24 mouse cellular contexts compared by ENCODE assay signal in the genomic region with DNA sequence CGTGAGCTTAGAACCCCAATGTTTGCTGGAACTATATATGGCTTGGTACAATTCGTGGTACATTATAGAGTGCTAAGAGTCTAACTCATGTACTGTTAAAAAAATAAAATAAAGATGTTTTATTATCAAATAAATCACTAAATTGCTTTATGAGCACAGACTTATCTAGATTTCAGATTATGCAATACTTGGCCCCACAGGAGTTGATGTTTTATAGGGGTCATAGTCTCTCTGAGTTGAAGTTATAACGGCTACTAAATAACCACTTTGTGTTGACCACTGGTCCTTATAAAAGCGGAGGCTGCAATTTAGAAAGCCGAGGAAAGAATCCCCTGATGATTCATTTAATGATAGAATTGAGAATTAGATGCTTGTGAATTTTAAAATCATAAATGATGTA.
DNase-seq lines count a peak whose midpoint lies in the region; ATAC-seq and TF ChIP-seq lines count a peak whose summit lies in the region.
"Had no signal": no experiment of that assay in that cellular context is flagged by ENCODE, and none has a peak within 500 bp of the region (broad histone marks: within the 10 kb centered on the region; RNA-seq: fewer than 3 reads in every experiment).

No protein-coding gene starts in this region.

- no peak overlapping the region for H3K9ac ChIP-seq in intestine, embryonic 15.5 days
- no peak overlapping the region for H3K9ac ChIP-seq in intestine, postnatal 0 days (ENCODE audit: low read depth, low read length)
- H3K9ac ChIP-seq: embryonic facial prominence, embryonic 12.5 days; forebrain, embryonic 13.5 days; forebrain, embryonic 15.5 days; forebrain, postnatal 0 days had no signal

- H3K36me3 ChIP-seq in intestine, embryonic 15.5 days, result no peaks in the 10 kb centered on the region
- H3K36me3 ChIP-seq in intestine, postnatal 0 days (ENCODE audit: control insufficient read depth, insufficient read depth), result no peaks in the 10 kb centered on the region
- H3K36me3 ChIP-seq: embryonic facial prominence, embryonic 10.5 days; embryonic facial prominence, embryonic 12.5 days; forebrain, embryonic 15.5 days; G1E had no signal

- no peak overlapping the region for H3K4me3 ChIP-seq in intestine, embryonic 15.5 days (replicated peaks)
- no peak overlapping the region for H3K4me3 ChIP-seq in intestine, postnatal 0 days (ENCODE audit: low read depth, low read length)
- H3K4me3 ChIP-seq: embryonic facial prominence, embryonic 10.5 days; embryonic facial prominence, embryonic 12.5 days; forebrain, embryonic 13.5 days; forebrain, embryonic 15.5 days had no signal

- no peaks in the 10 kb centered on the region for H3K4me1 ChIP-seq in intestine, embryonic 15.5 days (replicated peaks)
- no peaks in the 10 kb centered on the region for H3K4me1 ChIP-seq in intestine, postnatal 0 days (replicated peaks; ENCODE audit: control insufficient read depth, insufficient read depth, low read length)
- H3K4me1 ChIP-seq: embryonic facial prominence, embryonic 10.5 days; embryonic facial prominence, embryonic 12.5 days; forebrain, embryonic 13.5 days; forebrain, embryonic 15.5 days had no signal

- no peak for TF ChIP-seq CTCF in intestine, postnatal 0 days (IDR thresholded peaks at IDR 0.05; ENCODE audit: low read depth)

- H3K9me3 ChIP-seq in intestine, embryonic 15.5 days, result no peaks in the 10 kb centered on the region
- H3K9me3 ChIP-seq in intestine, postnatal 0 days (ENCODE audit: control insufficient read depth), result no peaks in the 10 kb centered on the region
- H3K9me3 ChIP-seq: embryonic facial prominence, embryonic 10.5 days; embryonic facial prominence, embryonic 12.5 days; forebrain, embryonic 13.5 days; forebrain, embryonic 15.5 days had no signal

- no peak overlapping the region for H3K27ac ChIP-seq in intestine, embryonic 15.5 days
- H3K27ac ChIP-seq in intestine, postnatal 0 days (ENCODE audit: low read depth, low read length), result no peak overlapping the region
- H3K27ac ChIP-seq: embryonic facial prominence, embryonic 10.5 days; embryonic facial prominence, embryonic 12.5 days; forebrain, embryonic 13.5 days; forebrain, embryonic 15.5 days had no signal

- no peaks in the 10 kb centered on the region for H3K27me3 ChIP-seq in intestine, embryonic 15.5 days (replicated peaks)
- H3K27me3 ChIP-seq in intestine, postnatal 0 days (replicated peaks; ENCODE audit: control insufficient read depth, insufficient read depth, low read length), result no peaks in the 10 kb centered on the region
- H3K27me3 ChIP-seq: CH12.LX; embryonic facial prominence, embryonic 12.5 days; forebrain, embryonic 13.5 days; forebrain, embryonic 15.5 days; Patski had no signal

- H3K4me2 ChIP-seq in intestine, embryonic 15.5 days (replicated peaks), result no peak overlapping the region
- no peak overlapping the region for H3K4me2 ChIP-seq in intestine, postnatal 0 days (replicated peaks; ENCODE audit: low read depth)
- H3K4me2 ChIP-seq: embryonic facial prominence, embryonic 12.5 days; forebrain, embryonic 13.5 days; forebrain, embryonic 15.5 days had no signal

- ATAC-seq in intestine, embryonic 15.5 days, result peak; percentile 78
- ATAC-seq in intestine, postnatal 0 days, result 0 out of 2 replicates have a peak, but pooled peaks have one; percentile 36
- ATAC-seq: activated CD4-positive, CD25-positive, alpha-beta regulatory T cell, adult 4 months; CD4-positive, CD25-positive, alpha-beta regulatory T cell, adult 4 months; forebrain, embryonic 13.5 days; forebrain, embryonic 15.5 days; forebrain, postnatal 0 days; Patski had no signal

- DNase-seq in kidney, adult 9 months, result peak; percentile 13
- DNase-seq in kidney, postnatal 14 days, result no peak
- no peak for DNase-seq in adrenal gland, postnatal 25 days
- DNase-seq in spleen, postnatal 4 days (ENCODE audit: low spot score in 2 of 2), result no peak
- DNase-seq: adrenal gland, adult 8-10 months; adrenal gland, postnatal 14 days; B cell, adult 2 months; cerebellum, adult 11 months; cerebellum, adult 18-20 months; cerebellum, adult 8-10 months; cerebellum, adult 9-11 months; cerebellum, postnatal 25 days; forebrain, postnatal 0 days had no signal

- 62% methylated on average over 5 of the region's 5 CpGs for WGBS in intestine, embryonic 15.5 days
- 49% methylated on average over 5 of the region's 5 CpGs for WGBS in intestine, postnatal 0 days
